Comparison of ENCODE assay signal across 23 mouse cellular contexts in genomic region chr7:65691929-65692605, GRCm38 (mm10). TPM values are rescaled to one million over a fixed set of nuclear protein-coding genes. Genes with fewer than 3 reads are reported as not detected.
DNase-seq lines count a peak whose midpoint lies in the region; ATAC-seq and TF ChIP-seq lines count a peak whose summit lies in the region.
"Had no signal": no experiment of that assay in that cellular context is flagged by ENCODE, and none has a peak within 500 bp of the region (broad histone marks: within the 10 kb centered on the region; RNA-seq: fewer than 3 reads in every experiment).

No protein-coding gene starts in this region.

- H3K9me3 ChIP-seq in lung, embryonic 14.5 days (ENCODE audit: low read depth, low read length), result no peaks in the 10 kb centered on the region
- no peaks in the 10 kb centered on the region for H3K9me3 ChIP-seq in limb, embryonic 12.5 days
- H3K9me3 ChIP-seq: embryonic facial prominence, embryonic 15.5 days; heart, embryonic 13.5 days; hindbrain, embryonic 10.5 days; midbrain, embryonic 15.5 days had no signal

- H3K4me3 ChIP-seq in lung, embryonic 14.5 days (ENCODE audit: low read depth, low read length), result peak overlapping the region; percentile 72; the same call in 1 of the 2 replicates
- H3K4me3 ChIP-seq in lung, adult 2 months (replicated peaks; ENCODE audit: extremely low read depth, low read depth, low read length), result no peak overlapping the region
- H3K4me3 ChIP-seq in limb, embryonic 12.5 days (replicated peaks), result no peak overlapping the region

- TF ChIP-seq CTCF in lung, embryonic 14.5 days (IDR thresholded peaks at IDR 0.05; ENCODE audit: low read depth), result no peak
- no peak for TF ChIP-seq CTCF in lung, adult 2 months (IDR thresholded peaks at IDR 0.05; ENCODE audit: insufficient read depth, low read length)

- WGBS in lung, embryonic 14.5 days, result 71% methylated on average over 8 of the region's 8 CpGs
- WGBS in lung, adult 2 months, result 69% methylated on average over 8 of the region's 8 CpGs
- 77% methylated on average over 8 of the region's 8 CpGs for WGBS in limb, embryonic 12.5 days

- no peak for TF ChIP-seq POLR2A in lung, adult 2 months (IDR thresholded peaks at IDR 0.05; ENCODE audit: borderline replicate concordance, extremely low read depth, low read depth, low read length)

- DNase-seq in heart, adult 11 months, result peak; percentile 74
- no peak for DNase-seq in heart, postnatal 10 days
- DNase-seq in lung, embryonic 14.5 days, result no peak
- no peak for DNase-seq in lung, adult 2 months
- peak; percentile 53 to 66 for DNase-seq in right cerebral cortex, postnatal 10 days (ENCODE audit: low spot score in 2 of 2)
- no peak for DNase-seq in right cerebral cortex, adult 18-20 months
- no peak for DNase-seq in urinary bladder, adult 2 months (ENCODE audit: low spot score)
- DNase-seq: adrenal gland, postnatal 14 days; cerebellum, adult 11 months; cerebellum, adult 9-11 months; gastrocnemius, postnatal 25 days; heart, adult 18-20 months; heart, postnatal 14 days; right cerebral cortex, postnatal 25 days; spleen, adult 18-20 months; thymus, adult 2 months; thymus, postnatal 36 days had no signal

- no peak for ATAC-seq in lung, embryonic 14.5 days (ENCODE audit: insufficient read depth)
- no peak for ATAC-seq in limb, embryonic 12.5 days (ENCODE audit: insufficient number of reproducible peaks, insufficient read depth, low FRiP score, low TSS enrichment, low read depth)

- H3K27ac ChIP-seq in lung, embryonic 14.5 days (ENCODE audit: low read depth), result no peak overlapping the region; the same call in 1 of the 2 replicates
- H3K27ac ChIP-seq in limb, embryonic 12.5 days, result no peak overlapping the region
- H3K27ac ChIP-seq: liver, embryonic 14.5 days had no signal

- peaks cover 5% of the 10 kb centered on the region for H3K4me1 ChIP-seq in lung, embryonic 14.5 days (ENCODE audit: insufficient read depth)
- H3K4me1 ChIP-seq in lung, adult 2 months (ENCODE audit: control insufficient read depth, insufficient read depth, low read length), result peaks cover 6% of the 10 kb centered on the region
- peaks cover 20% of the 10 kb centered on the region for H3K4me1 ChIP-seq in limb, embryonic 12.5 days (replicated peaks)

- H3K36me3 ChIP-seq in lung, embryonic 14.5 days (ENCODE audit: insufficient read depth), result peaks cover 21% of the 10 kb centered on the region
- peaks cover 14% of the 10 kb centered on the region for H3K36me3 ChIP-seq in limb, embryonic 12.5 days

- peak overlapping the region; percentile 73 for H3K4me2 ChIP-seq in lung, embryonic 14.5 days
- peak overlapping the region; percentile 82; the same call in 1 of the 2 replicates for H3K4me2 ChIP-seq in limb, embryonic 12.5 days

- no peak overlapping the region for H3K9ac ChIP-seq in lung, embryonic 14.5 days
- no peak overlapping the region for H3K9ac ChIP-seq in limb, embryonic 12.5 days (replicated peaks)
- H3K9ac ChIP-seq: liver, embryonic 14.5 days had no signal

- no peaks in the 10 kb centered on the region for H3K27me3 ChIP-seq in lung, embryonic 14.5 days (ENCODE audit: insufficient read depth, low read length)
- H3K27me3 ChIP-seq in limb, embryonic 12.5 days, result no peaks in the 10 kb centered on the region
- H3K27me3 ChIP-seq: embryonic facial prominence, embryonic 15.5 days; heart, embryonic 13.5 days; midbrain, embryonic 15.5 days had no signal

- intact Hi-C loops in heart, postnatal 10 days (cut with DNase I), result no loop called here

RNA-seq across cellular contexts. Expression of gene Tm2d3, which starts 1.1 kb away (rescaled TPM):
- 10 to 100 TPM; 19.0 to 24.0 TPM for total RNA-seq in heart, postnatal 10 days (2021)
- polyA plus RNA-seq in lung, embryonic 14.5 days (2014; fragmentation: Nextera tagmentation; extraction: Ambion mirVana), result 70.4 and 76.3 TPM in 2 replicates
- 85.5 and 92.1 TPM in 2 replicates for polyA plus RNA-seq in lung, adult 2 months (2012; rRNA removed)
- polyA plus RNA-seq in limb, embryonic 12.5 days (2016; fragmentation: Nextera tagmentation; extraction: Ambion mirVana), result 67.8 and 75.1 TPM in 2 replicates
- 83.6 and 112 TPM in 2 replicates for polyA plus RNA-seq in urinary bladder, adult 2 months (2012; rRNA removed)

RNA-seq across cellular contexts. Expression of gene Tarsl2, which starts 47.4 kb away (rescaled TPM):
- 10 to 100 TPM; 26.7 to 27.7 TPM for total RNA-seq in heart, postnatal 10 days (2021)
- polyA plus RNA-seq in lung, embryonic 14.5 days (2014; fragmentation: Nextera tagmentation; extraction: Ambion mirVana), result 9.1 and 10.4 TPM in 2 replicates
- polyA plus RNA-seq in lung, adult 2 months (2012; rRNA removed), result 3.8 and 4.1 TPM in 2 replicates
- 10.6 and 11.6 TPM in 2 replicates for polyA plus RNA-seq in limb, embryonic 12.5 days (2016; fragmentation: Nextera tagmentation; extraction: Ambion mirVana)
- polyA plus RNA-seq in urinary bladder, adult 2 months (2012; rRNA removed), result 5.9 and 7.1 TPM in 2 replicates

Comparison
In these comparisons a context has a peak if more than half of its experiments do, and no peak if none do; other contexts are left out.
1. DNase-seq: peak in heart, adult 11 months (single experiment) and right cerebral cortex, postnatal 10 days (2 of 2); none in heart, postnatal 10 days (0 of 2), lung, embryonic 14.5 days (single experiment), lung, adult 2 months (single experiment), right cerebral cortex, adult 18-20 months (single experiment) and urinary bladder, adult 2 months (single experiment).